Mouse (Mus musculus): Measurements from ENCODE around the gene Yju2.

GRCm38 (mm10) chr17:55964996-55965395, 6.1 kb downstream of the Yju2 start:
- TF ChIP-seq POLR2A (IDR thresholded peaks at IDR 0.05; ENCODE audit: borderline replicate concordance, insufficient read depth, low read length) (no peak), CTCF (IDR thresholded peaks at IDR 0.05; ENCODE audit: borderline replicate concordance, insufficient read depth, low read depth, low read length) (no peak)
